Mouse (Mus musculus) limb, embryonic 10.5 days (tissue): ENCODE measurements at regions not wholly inside any gene's neighbourhood (a gene's known extent, or its start where the extent isn't known, plus 50 kb on each side); places are given as distances from the start of the nearest gene placed in this dataset.

Experiments used
- DNase-seq: peaks from one replicate; pipeline ENCODE4 v3.0.0-alpha.2; 2017; ENCODE audit warnings: low spot score
- H3K27ac ChIP-seq: fragments of 300-500 bp; sonication (generic); 2 replicates; pipeline ENCODE4 v1.5.1; 2016; ENCODE audit warnings: mild to moderate bottlenecking
- H3K27me3 ChIP-seq: fragments of 300-500 bp; sonication (generic); 2 replicates; pipeline ENCODE4 v1.6.1; 2016; ENCODE audit warnings: low read depth, mild to moderate bottlenecking; ENCODE audit not compliant: poor library complexity, severe bottlenecking
- H3K36me3 ChIP-seq: fragments of 300-500 bp; sonication (generic); 2 replicates; pipeline ENCODE4 v1.6.1; 2016; ENCODE audit warnings: mild to moderate bottlenecking, moderate library complexity
- H3K4me1 ChIP-seq: fragments of 300-500 bp; sonication (generic); 2 replicates; pipeline ENCODE4 v1.6.1; 2016
- H3K4me3 ChIP-seq: fragments of 300-500 bp; sonication (generic); 2 replicates; pipeline ENCODE4 v1.5.1; 2016; ENCODE audit warnings: mild to moderate bottlenecking, moderate library complexity
- H3K9me3 ChIP-seq: fragments of 300-500 bp; sonication (generic); replicated peaks from 2 replicates; pipeline ENCODE4 v1.6.1; 2016; ENCODE audit warnings: mild to moderate bottlenecking
- WGBS: fragments of 180-500 bp; shearing (Covaris S2); methylation state at CpG from one replicate; pipeline ENCODE4 v1.1.7; 2016; 5-methylcytosine and 5-hydroxymethylcytosine counted together

GRCm38 (mm10) chr17:84129204-84129603, 58.5 kb downstream of the Zfp36l2 start:
- H3K4me3 ChIP-seq = no peak overlapping the region
- peak overlapping the region; percentile 36; the same call in 1 of the 2 replicates for H3K27ac ChIP-seq
- no peak for DNase-seq
- H3K9me3 ChIP-seq = no peaks in the 10 kb centered on the region
- WGBS = 72% methylated on average over 13 of the region's 13 CpGs
- no peaks in the 10 kb centered on the region for H3K36me3 ChIP-seq
- H3K4me1 ChIP-seq = peaks cover 22% of the 10 kb centered on the region
- H3K27me3 ChIP-seq = no peaks in the 10 kb centered on the region

GRCm38 (mm10) chr17:84128262-84128661, 59.5 kb downstream of the Zfp36l2 start:
- H3K36me3 ChIP-seq = no peaks in the 10 kb centered on the region
- H3K27ac ChIP-seq = no peak overlapping the region
- H3K4me3 ChIP-seq = no peak overlapping the region
- H3K9me3 ChIP-seq = no peaks in the 10 kb centered on the region
- no peak for DNase-seq
- 83% methylated on average over 5 of the region's 5 CpGs for WGBS
- no peaks in the 10 kb centered on the region for H3K27me3 ChIP-seq
- peaks cover 20% of the 10 kb centered on the region for H3K4me1 ChIP-seq

- H3K27me3 ChIP-seq = no peaks in the 10 kb centered on the region
- no peak overlapping the region for H3K27ac ChIP-seq
- DNase-seq = no peak
- H3K36me3 ChIP-seq = no peaks in the 10 kb centered on the region
- peaks cover 24% of the 10 kb centered on the region for H3K4me1 ChIP-seq
- H3K9me3 ChIP-seq = no peaks in the 10 kb centered on the region
- no peak overlapping the region for H3K4me3 ChIP-seq
- 75% methylated on average over 5 of the region's 5 CpGs for WGBS
Measured at GRCm38 (mm10) chr17:84126168-84126567, 61.6 kb downstream of the Zfp36l2 start.

- Histone ChIP-seq H3K4me3 (no peak overlapping the region), H3K36me3 (no peaks in the 10 kb centered on the region), H3K27me3 (no peaks in the 10 kb centered on the region), H3K27ac (peak overlapping the region; percentile 32; the same call in 1 of the 2 replicates), H3K4me1 (peaks cover 45% of the 10 kb centered on the region), H3K9me3 (no peaks in the 10 kb centered on the region)
- DNase-seq = no peak
- WGBS = 91% methylated on average over 2 of the region's 2 CpGs
Measured at GRCm38 (mm10) chr17:84123161-84123560, 64.6 kb downstream of the Zfp36l2 start.

- Histone ChIP-seq H3K27me3 (no peaks in the 10 kb centered on the region), H3K9me3 (no peaks in the 10 kb centered on the region), H3K36me3 (no peaks in the 10 kb centered on the region), H3K4me3 (no peak overlapping the region), H3K27ac (peak overlapping the region; percentile 32; the same call in 1 of the 2 replicates), H3K4me1 (peaks cover 51% of the 10 kb centered on the region)
- 85% methylated on average over 6 of the region's 6 CpGs for WGBS
- no peak for DNase-seq
Measured at GRCm38 (mm10) chr17:84122486-84123131, 65.1 kb downstream of the Zfp36l2 start.

GRCm38 (mm10) chr17:84121291-84121690, 66.5 kb downstream of the Zfp36l2 start:
- WGBS = 72% methylated on average over 6 of the region's 6 CpGs
- H3K9me3 ChIP-seq = no peaks in the 10 kb centered on the region
- no peaks in the 10 kb centered on the region for H3K27me3 ChIP-seq
- no peak overlapping the region for H3K4me3 ChIP-seq
- H3K4me1 ChIP-seq = peaks cover 54% of the 10 kb centered on the region
- H3K36me3 ChIP-seq = no peaks in the 10 kb centered on the region
- no peak for DNase-seq
- peak overlapping the region; percentile 58; the same call in 1 of the 2 replicates for H3K27ac ChIP-seq

- no peak for DNase-seq
- H3K4me3 ChIP-seq = no peak overlapping the region
- H3K9me3 ChIP-seq = no peaks in the 10 kb centered on the region
- H3K4me1 ChIP-seq = peaks cover 55% of the 10 kb centered on the region
- peak overlapping the region; percentile 56 for H3K27ac ChIP-seq
- WGBS = 93% methylated on average over 16 of the region's 16 CpGs
- peaks cover 4% of the 10 kb centered on the region; the same call in 1 of the 2 replicates for H3K27me3 ChIP-seq
- H3K36me3 ChIP-seq = no peaks in the 10 kb centered on the region
Measured at GRCm38 (mm10) chr17:84119221-84120017, 68.3 kb downstream of the Zfp36l2 start.

- H3K4me1 ChIP-seq = peaks cover 59% of the 10 kb centered on the region
- 32% methylated on average over 1 of the region's 1 CpGs for WGBS
- H3K27ac ChIP-seq = peak overlapping the region; percentile 56; the same call in 1 of the 2 replicates
- no peak overlapping the region for H3K4me3 ChIP-seq
- H3K9me3 ChIP-seq = no peaks in the 10 kb centered on the region
- no peak for DNase-seq
- peaks cover 4% of the 10 kb centered on the region; the same call in 1 of the 2 replicates for H3K27me3 ChIP-seq
- H3K36me3 ChIP-seq = no peaks in the 10 kb centered on the region
Measured at GRCm38 (mm10) chr17:84118781-84119180, 69.0 kb downstream of the Zfp36l2 start.

GRCm38 (mm10) chr17:84118271-84118670, 69.5 kb downstream of the Zfp36l2 start:
- no peak for DNase-seq
- 65% methylated on average over 4 of the region's 4 CpGs for WGBS
- H3K4me3 ChIP-seq = no peak overlapping the region
- H3K27me3 ChIP-seq = peaks cover 4% of the 10 kb centered on the region; the same call in 1 of the 2 replicates
- H3K9me3 ChIP-seq = no peaks in the 10 kb centered on the region
- H3K36me3 ChIP-seq = no peaks in the 10 kb centered on the region
- H3K4me1 ChIP-seq = peaks cover 62% of the 10 kb centered on the region
- H3K27ac ChIP-seq = peak overlapping the region; percentile 56; the same call in 1 of the 2 replicates

- Histone ChIP-seq H3K27ac (peak overlapping the region; percentile 56), H3K9me3 (no peaks in the 10 kb centered on the region), H3K4me3 (no peak overlapping the region), H3K27me3 (peaks cover 4% of the 10 kb centered on the region; the same call in 1 of the 2 replicates), H3K36me3 (no peaks in the 10 kb centered on the region), H3K4me1 (peaks cover 61% of the 10 kb centered on the region)
- no peak for DNase-seq
- WGBS = 41% methylated on average over 1 of the region's 1 CpGs
Measured at GRCm38 (mm10) chr17:84117756-84118155, 70.0 kb downstream of the Zfp36l2 start.

GRCm38 (mm10) chr17:84116340-84117279, 71.1 kb downstream of the Zfp36l2 start:
- Histone ChIP-seq H3K36me3 (no peaks in the 10 kb centered on the region), H3K4me1 (peaks cover 71% of the 10 kb centered on the region), H3K27ac (peak overlapping the region; percentile 44; the same call in 1 of the 2 replicates), H3K4me3 (no peak overlapping the region), H3K9me3 (no peaks in the 10 kb centered on the region), H3K27me3 (peaks cover 4% of the 10 kb centered on the region; the same call in 1 of the 2 replicates)
- no peak for DNase-seq
- 92% methylated on average over 17 of the region's 17 CpGs for WGBS

- H3K4me1 ChIP-seq = peaks cover 69% of the 10 kb centered on the region
- H3K9me3 ChIP-seq = no peaks in the 10 kb centered on the region
- no peak for DNase-seq
- peaks cover 4% of the 10 kb centered on the region; the same call in 1 of the 2 replicates for H3K27me3 ChIP-seq
- 78% methylated on average over 3 of the region's 3 CpGs for WGBS
- H3K4me3 ChIP-seq = no peak overlapping the region
- peak overlapping the region; percentile 44; the same call in 1 of the 2 replicates for H3K27ac ChIP-seq
- H3K36me3 ChIP-seq = no peaks in the 10 kb centered on the region
Measured at GRCm38 (mm10) chr17:84115957-84116339, 71.8 kb downstream of the Zfp36l2 start.
